In genomic region chr10:130370005-130370682, GRCm38 (mm10) we compare ENCODE assay signal across 27 mouse cellular contexts. TPM values are rescaled to one million over a fixed set of nuclear protein-coding genes. Genes with fewer than 3 reads are reported as not detected.
DNase-seq lines count a peak whose midpoint lies in the region; ATAC-seq and TF ChIP-seq lines count a peak whose summit lies in the region.
"Had no signal": no experiment of that assay in that cellular context is flagged by ENCODE, and none has a peak within 500 bp of the region (broad histone marks: within the 10 kb centered on the region; RNA-seq: fewer than 3 reads in every experiment).

No protein-coding gene starts in this region.

- no peak overlapping the region for H3K4me3 ChIP-seq in heart, adult 2 months
- H3K4me3 ChIP-seq in kidney, embryonic 15.5 days (replicated peaks), result no peak overlapping the region
- no peak overlapping the region for H3K4me3 ChIP-seq in hindbrain, embryonic 12.5 days
- H3K4me3 ChIP-seq: embryonic facial prominence, embryonic 10.5 days; embryonic facial prominence, embryonic 12.5 days; forebrain, embryonic 13.5 days; forebrain, embryonic 15.5 days had no signal

- H3K27ac ChIP-seq in heart, adult 2 months, result no peak overlapping the region
- H3K27ac ChIP-seq in kidney, embryonic 15.5 days, result no peak overlapping the region
- H3K27ac ChIP-seq in hindbrain, embryonic 12.5 days, result no peak overlapping the region
- H3K27ac ChIP-seq: embryonic facial prominence, embryonic 10.5 days; embryonic facial prominence, embryonic 12.5 days; forebrain, embryonic 13.5 days; forebrain, embryonic 15.5 days had no signal

- no peak for TF ChIP-seq EP300 in heart, adult 2 months (IDR thresholded peaks at IDR 0.05; ENCODE audit: insufficient read depth, low read depth, low read length)

- intact Hi-C loops in heart, adult 2 months (cut with DNase I), result no loop called here

- no peak for TF ChIP-seq CTCF in heart, adult 2 months (IDR thresholded peaks at IDR 0.05)

- H3K9me3 ChIP-seq in kidney, embryonic 15.5 days (replicated peaks), result no peaks in the 10 kb centered on the region
- H3K9me3 ChIP-seq in hindbrain, embryonic 12.5 days (replicated peaks), result no peaks in the 10 kb centered on the region
- H3K9me3 ChIP-seq: embryonic facial prominence, embryonic 10.5 days; embryonic facial prominence, embryonic 12.5 days; forebrain, embryonic 13.5 days; forebrain, embryonic 15.5 days had no signal

- no peak overlapping the region for H3K9ac ChIP-seq in heart, adult 2 months (ENCODE audit: low read depth, low read length)
- H3K9ac ChIP-seq in kidney, embryonic 15.5 days, result no peak overlapping the region
- H3K9ac ChIP-seq in hindbrain, embryonic 12.5 days, result no peak overlapping the region
- H3K9ac ChIP-seq: embryonic facial prominence, embryonic 12.5 days; forebrain, embryonic 13.5 days; forebrain, embryonic 15.5 days; forebrain, postnatal 0 days had no signal

- no peak overlapping the region for H3K4me2 ChIP-seq in kidney, embryonic 15.5 days
- H3K4me2 ChIP-seq in hindbrain, embryonic 12.5 days (replicated peaks), result no peak overlapping the region
- H3K4me2 ChIP-seq: embryonic facial prominence, embryonic 12.5 days; forebrain, embryonic 13.5 days; forebrain, embryonic 15.5 days had no signal

- peak; percentile 16 for DNase-seq in heart, adult 11 months
- DNase-seq in heart, adult 2 months, result no peak
- DNase-seq: adrenal gland, adult 2 months; adrenal gland, postnatal 10 days; adrenal gland, postnatal 25 days; cerebellum, adult 11 months; cerebellum, adult 18-20 months; cerebellum, adult 8-10 months; cerebellum, adult 9-11 months; cerebellum, postnatal 14 days; cerebellum, postnatal 36 days; forebrain, postnatal 0 days had no signal

- H3K4me1 ChIP-seq in heart, adult 2 months (ENCODE audit: control insufficient read depth, insufficient read depth, low read length), result no peaks in the 10 kb centered on the region
- no peaks in the 10 kb centered on the region for H3K4me1 ChIP-seq in kidney, embryonic 15.5 days
- no peaks in the 10 kb centered on the region for H3K4me1 ChIP-seq in hindbrain, embryonic 12.5 days
- H3K4me1 ChIP-seq: embryonic facial prominence, embryonic 10.5 days; embryonic facial prominence, embryonic 12.5 days; forebrain, embryonic 13.5 days; forebrain, embryonic 15.5 days had no signal

- no peaks in the 10 kb centered on the region for H3K27me3 ChIP-seq in heart, adult 2 months (ENCODE audit: control insufficient read depth, insufficient read depth, low read length)
- H3K27me3 ChIP-seq in kidney, embryonic 15.5 days, result no peaks in the 10 kb centered on the region
- no peaks in the 10 kb centered on the region for H3K27me3 ChIP-seq in hindbrain, embryonic 12.5 days
- H3K27me3 ChIP-seq: embryonic facial prominence, embryonic 12.5 days; forebrain, embryonic 13.5 days; forebrain, embryonic 15.5 days had no signal

- TF ChIP-seq POLR2A in heart, adult 2 months (IDR thresholded peaks at IDR 0.05; ENCODE audit: insufficient read depth, low read depth, low read length), result no peak

- peak; percentile 96 for ATAC-seq in granulocyte monocyte progenitor cell, adult 5-6 weeks (replicated peaks; ENCODE audit: poor library complexity, severe bottlenecking)
- peak; percentile 65 for ATAC-seq in megakaryocyte progenitor cell, adult 5-6 weeks (replicated peaks; ENCODE audit: poor library complexity)
- ATAC-seq in kidney, embryonic 15.5 days (replicated peaks; ENCODE audit: low FRiP score), result no peak
- no peak for ATAC-seq in hindbrain, embryonic 12.5 days (ENCODE audit: low FRiP score)
- ATAC-seq: forebrain, embryonic 13.5 days; forebrain, embryonic 15.5 days; forebrain, postnatal 0 days had no signal

- H3K79me2 ChIP-seq in heart, adult 2 months (replicated peaks; ENCODE audit: control insufficient read depth, insufficient read depth, low read length), result no peaks in the 10 kb centered on the region

- 69% methylated on average over 2 of the region's 2 CpGs for WGBS in heart, adult 2 months
- 82% methylated on average over 2 of the region's 2 CpGs for WGBS in kidney, embryonic 15.5 days
- 96% methylated on average over 2 of the region's 2 CpGs for WGBS in hindbrain, embryonic 12.5 days

- no peaks in the 10 kb centered on the region for H3K36me3 ChIP-seq in heart, adult 2 months (ENCODE audit: control insufficient read depth, insufficient read depth, low read length)
- H3K36me3 ChIP-seq in kidney, embryonic 15.5 days, result no peaks in the 10 kb centered on the region
- H3K36me3 ChIP-seq in hindbrain, embryonic 12.5 days, result no peaks in the 10 kb centered on the region
- H3K36me3 ChIP-seq: embryonic facial prominence, embryonic 10.5 days; embryonic facial prominence, embryonic 12.5 days; forebrain, embryonic 15.5 days had no signal

RNA-seq across cellular contexts. Expression of gene Vmn2r84, which starts 24.0 kb away (rescaled TPM):
- not detected for total RNA-seq in heart, adult 2 months (2021)
- polyA plus RNA-seq in heart, adult 2 months (2012; rRNA removed), result not detected in 2 replicates
- total RNA-seq in granulocyte monocyte progenitor cell, adult 5-6 weeks (2014; fragmentation: Nextera tagmentation), result not detected in 2 replicates
- total RNA-seq in granulocyte monocyte progenitor cell, adult 5-6 weeks (2017), result not detected in 2 replicates
- not detected in 2 replicates for total RNA-seq in megakaryocyte progenitor cell, adult 5-6 weeks (2015)
- total RNA-seq in megakaryocyte progenitor cell, adult 5-6 weeks (2017), result not detected in 2 replicates
- polyA plus RNA-seq in kidney, embryonic 15.5 days (2015; fragmentation: Nextera tagmentation; extraction: Ambion mirVana), result not detected in 2 replicates
- not detected in 2 replicates for polyA plus RNA-seq in hindbrain, embryonic 12.5 days (2016; fragmentation: Nextera tagmentation; extraction: Ambion mirVana)
- total RNA-seq: adrenal gland, adult 2 months; adrenal gland, postnatal 10 days; adrenal gland, postnatal 25 days; adrenal gland, postnatal 4 days; MEL had no signal
- polyA plus RNA-seq: adrenal gland, adult 2 months; C2C12; embryonic facial prominence, embryonic 10.5 days; embryonic facial prominence, embryonic 12.5 days; embryonic facial prominence, embryonic 14.5 days; forebrain, embryonic 13.5 days; forebrain, embryonic 15.5 days had no signal

RNA-seq across cellular contexts. Expression of gene Tespa1, which starts 47.5 kb away (rescaled TPM):
- under 1 TPM; 0.47 to 0.70 TPM for total RNA-seq in heart, adult 2 months (2021)
- polyA plus RNA-seq in heart, adult 2 months (2012; rRNA removed), result 0.12 and 0.18 TPM in 2 replicates
- total RNA-seq in granulocyte monocyte progenitor cell, adult 5-6 weeks (2014; fragmentation: Nextera tagmentation), result 31.3 and 54.6 TPM in 2 replicates
- 32.0 and 37.3 TPM in 2 replicates for total RNA-seq in granulocyte monocyte progenitor cell, adult 5-6 weeks (2017)
- 30.7 and 51.7 TPM in 2 replicates for total RNA-seq in megakaryocyte progenitor cell, adult 5-6 weeks (2015)
- total RNA-seq in megakaryocyte progenitor cell, adult 5-6 weeks (2017), result 35.8 and 50.3 TPM in 2 replicates
- 0.09 and 0.23 TPM in 2 replicates for polyA plus RNA-seq in kidney, embryonic 15.5 days (2015; fragmentation: Nextera tagmentation; extraction: Ambion mirVana)
- 0.31 TPM in 1 of 2 replicates, not detected in the other for polyA plus RNA-seq in hindbrain, embryonic 12.5 days (2016; fragmentation: Nextera tagmentation; extraction: Ambion mirVana)
- total RNA-seq: forebrain, postnatal 0 days had no signal
- polyA plus RNA-seq: adrenal gland, adult 2 months; brain, embryonic 14.5 days; C2C12; embryonic facial prominence, embryonic 10.5 days; forebrain, embryonic 13.5 days; forebrain, embryonic 15.5 days; forebrain, postnatal 0 days had no signal

RNA-seq across cellular contexts. Expression of gene Vmn2r85, which starts 59.4 kb away (rescaled TPM):
- total RNA-seq in heart, adult 2 months (2021), result not detected
- not detected in 2 replicates for polyA plus RNA-seq in heart, adult 2 months (2012; rRNA removed)
- total RNA-seq in granulocyte monocyte progenitor cell, adult 5-6 weeks (2014; fragmentation: Nextera tagmentation), result not detected in 2 replicates
- not detected in 2 replicates for total RNA-seq in granulocyte monocyte progenitor cell, adult 5-6 weeks (2017)
- not detected in 2 replicates for total RNA-seq in megakaryocyte progenitor cell, adult 5-6 weeks (2015)
- total RNA-seq in megakaryocyte progenitor cell, adult 5-6 weeks (2017), result not detected in 2 replicates
- polyA plus RNA-seq in kidney, embryonic 15.5 days (2015; fragmentation: Nextera tagmentation; extraction: Ambion mirVana), result not detected in 2 replicates
- not detected in 2 replicates for polyA plus RNA-seq in hindbrain, embryonic 12.5 days (2016; fragmentation: Nextera tagmentation; extraction: Ambion mirVana)
- total RNA-seq: adrenal gland, adult 2 months; adrenal gland, postnatal 10 days; adrenal gland, postnatal 25 days; adrenal gland, postnatal 4 days; ES-E14; MEL had no signal
- polyA plus RNA-seq: adrenal gland, adult 2 months; C2C12; embryonic facial prominence, embryonic 10.5 days; embryonic facial prominence, embryonic 12.5 days; embryonic facial prominence, embryonic 14.5 days; forebrain, embryonic 11.5 days; forebrain, embryonic 13.5 days; forebrain, embryonic 15.5 days had no signal

Comparison
In these comparisons a context has a peak if more than half of its experiments do, and no peak if none do; other contexts are left out.
1. ATAC-seq: peak in granulocyte monocyte progenitor cell, adult 5-6 weeks (single experiment) and megakaryocyte progenitor cell, adult 5-6 weeks (single experiment); none in kidney, embryonic 15.5 days (single experiment) and hindbrain, embryonic 12.5 days (single experiment).
2. RNA of gene Tespa1, which starts 47.5 kb away (total RNA-seq): 30.7 to 51.7 TPM in megakaryocyte progenitor cell, adult 5-6 weeks and 31.3 to 54.6 TPM in granulocyte monocyte progenitor cell, adult 5-6 weeks; 0.47 to 0.70 TPM in heart, adult 2 months; every median in the first group is over 10 times any median in the second.